Mouse (Mus musculus) CH12.LX (cell line): ENCODE measurements at regions not wholly inside any gene's neighbourhood (a gene's known extent, or its start where the extent isn't known, plus 50 kb on each side); places are given as distances from the start of the nearest gene placed in this dataset.

ENCODE experiments used
- DNase-seq: peaks from one replicate; pipeline ENCODE4 v3.0.0-alpha.2; 2013; ENCODE audit errors: extremely low read depth
- H3K27ac ChIP-seq: 2 replicates; pipeline ENCODE4 v1.5.1; 2012; ENCODE audit warnings: low read depth, mild to moderate bottlenecking, control low read depth, moderate library complexity; ENCODE audit not compliant: insufficient read depth
- H3K27me3 ChIP-seq: replicated peaks from 2 replicates; pipeline ENCODE3; 2012; ENCODE audit warnings: inconsistent platforms
- H3K36me3 ChIP-seq, 2 experiments: replicated peaks in 1 of 2; 2 replicates each; pipeline versions ENCODE3 to v1.6.1; 2012; ENCODE audit warnings: inconsistent platforms in 1 of 2, low read length in 1 of 2, mild to moderate bottlenecking in 1 of 2, mixed read lengths in 1 of 2, moderate library complexity in 1 of 2; ENCODE audit not compliant: control insufficient read depth in 1 of 2, insufficient read depth in 1 of 2
- H3K4me1 ChIP-seq, 2 experiments: 2 replicates each; pipeline ENCODE4 v1.6.1; 2012; ENCODE audit warnings: inconsistent platforms in 1 of 2, moderate library complexity in 1 of 2; ENCODE audit not compliant: insufficient read depth in 2 of 2, control insufficient read depth in 1 of 2
- H3K4me2 ChIP-seq: 2 replicates; pipeline ENCODE4 v1.6.1; 2012; ENCODE audit warnings: low read depth, mild to moderate bottlenecking, control low read depth; ENCODE audit not compliant: poor library complexity, insufficient read depth, severe bottlenecking
- H3K4me3 ChIP-seq, 3 experiments: fragments of 150-350 bp in 1 of 3; sonication (generic) in 1 of 3; replicated peaks in 1 of 3; 2 replicates each; pipeline versions ENCODE3 to v1.5.1; 2011 to 2012; ENCODE audit warnings: low read depth in 2 of 3, low read length in 2 of 3, mild to moderate bottlenecking in 2 of 3, moderate library complexity in 2 of 3, control low read depth in 1 of 3, improper control_type of control experiment in 1 of 3, inconsistent platforms in 1 of 3, mixed read lengths in 1 of 3; ENCODE audit not compliant: poor library complexity in 1 of 3
- H3K79me2 ChIP-seq: replicated peaks from 2 replicates; pipeline ENCODE4 v1.6.1; 2012; ENCODE audit warnings: mild to moderate bottlenecking, moderate library complexity; ENCODE audit not compliant: control insufficient read depth, poor library complexity, insufficient read depth, severe bottlenecking; ENCODE audit errors: extremely low read depth
- H3K9ac ChIP-seq: 2 replicates; pipeline ENCODE4 v1.6.1; 2012; ENCODE audit warnings: low read depth, mild to moderate bottlenecking, control low read depth, moderate library complexity; ENCODE audit not compliant: insufficient read depth
- H3K9me3 ChIP-seq: replicated peaks from 2 replicates; pipeline ENCODE3; 2012; ENCODE audit warnings: low read length, inconsistent platforms, mixed read lengths
- BHLHE40 ChIP-seq: IDR thresholded peaks from 2 replicates; pipeline ENCODE4 v1.6.1; 2011; ENCODE audit warnings: mild to moderate bottlenecking, low read depth, low read length, improper control_type of control experiment
- CHD1 ChIP-seq: IDR thresholded peaks from 2 replicates; pipeline ENCODE4 v1.6.1; 2012; ENCODE audit warnings: low read depth, low read length, improper control_type of control experiment, inconsistent platforms
- CHD2 ChIP-seq: IDR thresholded peaks from 2 replicates; pipeline ENCODE4 v1.6.1; 2011; ENCODE audit warnings: low read length, improper control_type of control experiment
- E2F4 ChIP-seq: IDR thresholded peaks from 2 replicates; pipeline ENCODE4 v1.6.1; 2011; ENCODE audit warnings: low read depth, low read length, improper control_type of control experiment; ENCODE audit not compliant: insufficient replicate concordance
- ELF1 ChIP-seq: IDR thresholded peaks from 2 replicates; pipeline ENCODE4 v1.6.1; 2014; ENCODE audit warnings: low read depth, mild to moderate bottlenecking, inconsistent platforms, low read length, improper control_type of control experiment
- EP300 ChIP-seq: IDR thresholded peaks from 2 replicates; pipeline ENCODE4 v1.6.1; 2011; ENCODE audit warnings: low read length, improper control_type of control experiment
- GABPA ChIP-seq: IDR thresholded peaks from 2 replicates; pipeline ENCODE4 v1.6.1; 2012; ENCODE audit warnings: low read depth, low read length, improper control_type of control experiment, inconsistent platforms; ENCODE audit not compliant: insufficient replicate concordance
- KAT2A ChIP-seq: IDR thresholded peaks from 2 replicates; pipeline ENCODE4 v1.6.1; 2012; ENCODE audit warnings: low read length, improper control_type of control experiment, inconsistent platforms; ENCODE audit not compliant: insufficient replicate concordance
- MAFK ChIP-seq: IDR thresholded peaks from 2 replicates; pipeline ENCODE4 v1.6.1; 2011; ENCODE audit warnings: low read length, improper control_type of control experiment; ENCODE audit not compliant: insufficient replicate concordance
- MAX ChIP-seq: IDR thresholded peaks from 2 replicates; pipeline ENCODE4 v1.6.1; 2011; ENCODE audit warnings: low read length, improper control_type of control experiment
- MAZ ChIP-seq: IDR thresholded peaks from 2 replicates; pipeline ENCODE4 v1.6.1; 2012; ENCODE audit warnings: low read depth, mild to moderate bottlenecking, inconsistent platforms, low read length, improper control_type of control experiment, moderate library complexity
- MXI1 ChIP-seq: IDR thresholded peaks from 2 replicates; pipeline ENCODE4 v1.6.1; 2011; ENCODE audit warnings: mild to moderate bottlenecking, low read depth, low read length, improper control_type of control experiment
- MYC ChIP-seq: IDR thresholded peaks from 2 replicates; pipeline ENCODE4 v1.6.1; 2011; ENCODE audit warnings: low read depth, mild to moderate bottlenecking, improper control_type of control experiment, low read length
- PAX5 ChIP-seq: IDR thresholded peaks from 2 replicates; pipeline ENCODE4 v1.6.1; 2012; ENCODE audit warnings: low read length, inconsistent platforms, mixed read lengths
- POLR2A ChIP-seq: IDR thresholded peaks from 2 replicates; pipeline ENCODE4 v1.6.1; 2011; ENCODE audit warnings: low read depth, mild to moderate bottlenecking, improper control_type of control experiment, low read length
- POLR2AphosphoS2 ChIP-seq: IDR thresholded peaks from 2 replicates; pipeline ENCODE4 v1.6.1; 2011; ENCODE audit warnings: low read depth, low read length, improper control_type of control experiment
- RAD21 ChIP-seq: IDR thresholded peaks from 2 replicates; pipeline ENCODE4 v1.6.1; 2011; ENCODE audit warnings: low read depth, mild to moderate bottlenecking, low read length, improper control_type of control experiment, moderate library complexity
- RCOR1 ChIP-seq: conservative IDR thresholded peaks from 2 replicates; pipeline ENCODE4 v1.6.1; 2012; ENCODE audit warnings: low read depth, mild to moderate bottlenecking, inconsistent platforms, low read length, improper control_type of control experiment
- SIN3A ChIP-seq: IDR thresholded peaks from 2 replicates; pipeline ENCODE4 v1.6.1; 2012; ENCODE audit warnings: low read length, improper control_type of control experiment, inconsistent platforms
- SMC3 ChIP-seq: IDR thresholded peaks from 2 replicates; pipeline ENCODE4 v1.6.1; 2011; ENCODE audit warnings: low read depth, low read length, improper control_type of control experiment
- TBP ChIP-seq: conservative IDR thresholded peaks from 2 replicates; pipeline ENCODE4 v1.6.1; 2011; ENCODE audit warnings: low read depth, low read length, improper control_type of control experiment
- TCF12 ChIP-seq: IDR thresholded peaks from 2 replicates; pipeline ENCODE4 v1.6.1; 2014; ENCODE audit warnings: low read depth, mild to moderate bottlenecking, inconsistent platforms, low read length, improper control_type of control experiment
- UBTF ChIP-seq: IDR thresholded peaks from 2 replicates; pipeline ENCODE4 v1.6.1; 2012; ENCODE audit warnings: low read depth, mild to moderate bottlenecking, inconsistent platforms, low read length, improper control_type of control experiment, moderate library complexity
- USF1 ChIP-seq: IDR thresholded peaks from 2 replicates; pipeline ENCODE4 v1.6.1; 2014; ENCODE audit warnings: low read depth, mild to moderate bottlenecking, inconsistent platforms, low read length, improper control_type of control experiment
- ZC3H11A ChIP-seq: IDR thresholded peaks from 2 replicates; pipeline ENCODE4 v1.6.1; 2012; ENCODE audit warnings: low read depth, mild to moderate bottlenecking, inconsistent platforms, low read length, improper control_type of control experiment
- ZMIZ1 ChIP-seq: IDR thresholded peaks from 2 replicates; pipeline ENCODE4 v1.6.1; 2012; ENCODE audit warnings: low read depth, mild to moderate bottlenecking, inconsistent platforms, low read length, improper control_type of control experiment
- ZNF384 ChIP-seq: IDR thresholded peaks from 2 replicates; pipeline ENCODE4 v1.6.1; 2012; ENCODE audit warnings: low read depth, low read length, improper control_type of control experiment, inconsistent platforms
- dilution Hi-C: fragments of 300-500 bp; cut with MboI; formaldehyde crosslinking; loops from 2 replicates; pipeline ENCODE4 v1.14.3; 2020; ENCODE audit warnings: low sequenced_read_pairs; ENCODE audit not compliant: extremely low pct_unique_long_range_greater_than_20kb, extremely low pct_ligation_motif_present
- in situ Hi-C: fragments of 300-500 bp; cut with MboI; formaldehyde crosslinking; loops from 3 replicates; pipeline ENCODE4 v1.14.3; 2019; ENCODE audit warnings: low sequenced_read_pairs, low pct_ligation_motif_present, low pct_unique_long_range_greater_than_20kb, mixed read lengths

GRCm38 (mm10) chr1:190036726-190037125, 114.6 kb upstream of the Smyd2 start:
- TF ChIP-seq MAZ (no peak), POLR2AphosphoS2 (no peak), SMC3 (no peak), KAT2A (no peak), RAD21 (no peak), MAFK (no peak), USF1 (no peak), ZMIZ1 (no peak), RCOR1 (no peak), POLR2A (no peak), EP300 (no peak), ZC3H11A (no peak), MXI1 (no peak), CHD1 (no peak)
- Histone ChIP-seq H3K36me3 (no peaks in the 10 kb centered on the region), H3K4me1 (peaks cover 0 to 3% of the 10 kb centered on the region in 2 experiments; a peak in 1 of 4 replicates), H3K4me3 (no peak overlapping the region), H3K79me2 (no peaks in the 10 kb centered on the region), H3K9me3 (no peaks in the 10 kb centered on the region), H3K27ac (no peak overlapping the region; the same call in 1 of the 2 replicates), H3K4me2 (no peak overlapping the region), H3K27me3 (no peaks in the 10 kb centered on the region), H3K9ac (no peak overlapping the region)
- in situ Hi-C loops = no loop called here
- dilution Hi-C loops = no loop called here
- DNase-seq = no peak

- Histone ChIP-seq H3K4me1 (peaks cover 0 to 3% of the 10 kb centered on the region in 2 experiments; a peak in 1 of 4 replicates), H3K79me2 (no peaks in the 10 kb centered on the region), H3K9me3 (no peaks in the 10 kb centered on the region), H3K36me3 (no peaks in the 10 kb centered on the region), H3K4me3 (no peak overlapping the region), H3K4me2 (no peak overlapping the region), H3K9ac (no peak overlapping the region), H3K27ac (no peak overlapping the region), H3K27me3 (no peaks in the 10 kb centered on the region)
- TF ChIP-seq UBTF = no peak
- no peak for TF ChIP-seq MAX
- TF ChIP-seq GABPA = no peak
- TF ChIP-seq E2F4 = no peak
- TF ChIP-seq CHD1 = no peak
- TF ChIP-seq MYC = no peak
- TF ChIP-seq TBP = no peak
- no peak for TF ChIP-seq PAX5
- no peak for TF ChIP-seq SIN3A
- no peak for TF ChIP-seq ELF1
- TF ChIP-seq KAT2A = no peak
- no peak for TF ChIP-seq CHD2
- no peak for TF ChIP-seq MAFK
- TF ChIP-seq TCF12 = no peak
- TF ChIP-seq ZC3H11A = no peak
- TF ChIP-seq BHLHE40 = no peak
- TF ChIP-seq ZNF384 = no peak
- no peak for DNase-seq
- in situ Hi-C loops (no loop called here), dilution Hi-C loops (no loop called here)
Observed at GRCm38 (mm10) chr1:190035935-190036334, 113.8 kb upstream of the Smyd2 start.
